Mouse (Mus musculus) intestine, postnatal 0 days (tissue): Measurements from ENCODE around the gene Gm19935. TPM values are rescaled to one million over a fixed set of nuclear protein-coding genes. Genes with fewer than 3 reads are reported as not detected.

Experiments used
- ATAC-seq: fragments of 200-750 bp; cut with Nextera tagmentation; 2 replicates; pipeline ENCODE4 v1.8.0; 2017; ENCODE audit warnings: mild to moderate bottlenecking, moderate TSS enrichment, moderate library complexity
- H3K27ac ChIP-seq: fragments of 300-500 bp; sonication (generic); 2 replicates; pipeline ENCODE4 v1.5.1; 2014; ENCODE audit warnings: mild to moderate bottlenecking, low read depth, low read length, moderate library complexity
- H3K27me3 ChIP-seq: fragments of 300-500 bp; sonication (generic); replicated peaks from 2 replicates; pipeline ENCODE4 v1.6.1; 2014; ENCODE audit warnings: low read length, mixed read lengths; ENCODE audit not compliant: control insufficient read depth, insufficient read depth
- H3K36me3 ChIP-seq: fragments of 300-500 bp; sonication (generic); 2 replicates; pipeline ENCODE4 v1.6.1; 2014; ENCODE audit warnings: mild to moderate bottlenecking, moderate library complexity; ENCODE audit not compliant: control insufficient read depth, insufficient read depth
- H3K4me1 ChIP-seq: fragments of 300-500 bp; sonication (generic); replicated peaks from 2 replicates; pipeline ENCODE4 v1.6.1; 2014; ENCODE audit warnings: antibody characterized with exemption, low read length, mixed read lengths; ENCODE audit not compliant: control insufficient read depth, insufficient read depth
- H3K4me2 ChIP-seq: fragments of 300-500 bp; sonication (generic); replicated peaks from 2 replicates; pipeline ENCODE4 v1.6.1; 2014; ENCODE audit warnings: low read depth, mild to moderate bottlenecking, moderate library complexity
- H3K4me3 ChIP-seq: fragments of 300-500 bp; sonication (generic); 2 replicates; pipeline ENCODE4 v1.5.1; 2014; ENCODE audit warnings: low read depth, low read length
- H3K9ac ChIP-seq: fragments of 300-500 bp; sonication (generic); 2 replicates; pipeline ENCODE4 v1.6.1; 2014; ENCODE audit warnings: mild to moderate bottlenecking, low read depth, low read length
- H3K9me3 ChIP-seq: fragments of 300-500 bp; sonication (generic); 2 replicates; pipeline ENCODE4 v1.6.1; 2016; ENCODE audit warnings: mixed run types; ENCODE audit not compliant: control insufficient read depth
- CTCF ChIP-seq: sonication (generic); IDR thresholded peaks from 2 replicates; pipeline ENCODE4 v1.5.1; 2016; ENCODE audit warnings: low read depth, mild to moderate bottlenecking, control low read depth, antibody characterized with exemption, moderate library complexity
- WGBS: fragments of 180-500 bp; shearing (Covaris S2); extraction: QIAGEN DNeasy Blood & Tissue Kit; methylation state at CpG from one replicate; pipeline ENCODE4 v1.1.7; 2014; 5-methylcytosine and 5-hydroxymethylcytosine counted together
- microRNA-seq: library from miRNA; unstranded; fragments of <30 nt; microRNA quantifications from one replicate; pipeline ENCODE4, GENCODE M21; 2016
- polyA plus RNA-seq: library from polyadenylated mRNA; unstranded; fragments of >200 nt; fragmentation: Nextera tagmentation; extraction: Ambion mirVana; gene quantifications from 2 replicates; pipeline ENCODE4 v1.2.1, GENCODE M21; 2015

The Gm19935 gene
- polyA plus RNA-seq, 1 experiment from 2014 or later = not detected

- no peak overlapping the region for H3K27ac ChIP-seq
- WGBS = 59% methylated on average over 5 of the region's 5 CpGs
Measured at GRCm38 (mm10) chr8:90799473-90799872, 17.7 kb downstream of the Gm19935 start.

GRCm38 (mm10) chr8:90794990-90795861 lies 22.0 kb downstream of the Gm19935 start:
- peaks cover 2% of the 10 kb centered on the region; the same call in 1 of the 2 replicates for H3K4me1 ChIP-seq
- peak; percentile 74 for ATAC-seq
- H3K27ac ChIP-seq = no peak overlapping the region
- no peak overlapping the region for H3K9ac ChIP-seq
- H3K4me3 ChIP-seq = peak overlapping the region; percentile 35
- peak overlapping the region; percentile 65 for H3K4me2 ChIP-seq
- H3K36me3 ChIP-seq = no peaks in the 10 kb centered on the region
- WGBS = 11% methylated on average over 12 of the region's 12 CpGs
- no peaks in the 10 kb centered on the region for H3K27me3 ChIP-seq
- peak; percentile 82 for TF ChIP-seq CTCF
- H3K9me3 ChIP-seq = no peaks in the 10 kb centered on the region

More at GRCm38 (mm10) chr8:90799473-90799872, 17.7 kb downstream of the Gm19935 start:
- Histone ChIP-seq H3K9me3 (0 out of 2 replicates have a peak, but pooled peaks cover 2% of the 10 kb centered on the region), H3K9ac (no peak overlapping the region), H3K4me3 (no peak overlapping the region), H3K36me3 (no peaks in the 10 kb centered on the region), H3K4me1 (peaks cover 2% of the 10 kb centered on the region; the same call in 1 of the 2 replicates), H3K4me2 (no peak overlapping the region), H3K27me3 (no peaks in the 10 kb centered on the region)
- no peak for ATAC-seq
- TF ChIP-seq CTCF = no peak

- WGBS = 8% methylated on average over 3 of the region's 3 CpGs
- no peaks in the 10 kb centered on the region for H3K27me3 ChIP-seq
Measured at GRCm38 (mm10) chr8:90793710-90794109, 23.5 kb downstream of the Gm19935 start.

DNA sequence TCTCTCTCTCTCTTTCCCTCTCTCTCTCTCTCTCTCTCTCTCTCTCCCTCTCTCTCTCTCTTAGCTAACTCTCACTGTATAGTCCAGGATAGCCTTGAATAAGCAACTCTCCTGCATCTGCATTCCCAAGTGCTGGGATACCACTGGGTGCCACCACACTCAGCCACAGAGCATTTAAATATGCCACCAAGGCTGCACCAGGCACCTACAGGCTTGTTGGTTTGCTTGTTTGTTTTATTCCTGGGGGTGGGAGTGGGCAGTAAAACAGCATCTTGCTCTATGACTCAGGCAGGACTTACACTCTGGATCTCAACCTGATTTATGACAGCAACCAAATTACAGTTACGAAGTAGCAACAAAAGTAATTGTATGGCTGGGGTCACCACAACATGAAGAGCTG lies 25.6 kb downstream of the Gm19935 start:
- H3K36me3 ChIP-seq = no peaks in the 10 kb centered on the region
- H3K4me1 ChIP-seq = peaks cover 2% of the 10 kb centered on the region; the same call in 1 of the 2 replicates
- TF ChIP-seq CTCF = no peak
- ATAC-seq = no peak
- no peaks in the 10 kb centered on the region for H3K27me3 ChIP-seq
- no peak overlapping the region for H3K4me3 ChIP-seq
- H3K9ac ChIP-seq = no peak overlapping the region
- H3K9me3 ChIP-seq = no peaks in the 10 kb centered on the region
- H3K4me2 ChIP-seq = no peak overlapping the region
- WGBS = 97% methylated on average over 1 of the region's 1 CpGs
- H3K27ac ChIP-seq = no peak overlapping the region

More at GRCm38 (mm10) chr8:90793710-90794109, 23.5 kb downstream of the Gm19935 start:
- Histone ChIP-seq H3K4me1 (peaks cover 2% of the 10 kb centered on the region; the same call in 1 of the 2 replicates), H3K9me3 (no peaks in the 10 kb centered on the region), H3K36me3 (no peaks in the 10 kb centered on the region), H3K4me2 (no peak overlapping the region), H3K27ac (no peak overlapping the region), H3K9ac (no peak overlapping the region), H3K4me3 (no peak overlapping the region)
- peak; percentile 92 for TF ChIP-seq CTCF
- no peak for ATAC-seq

GRCm38 (mm10) chr8:90769791-90770190 lies 47.4 kb downstream of the Gm19935 start:
- Histone ChIP-seq H3K9me3 (no peaks in the 10 kb centered on the region), H3K4me1 (no peaks in the 10 kb centered on the region), H3K27ac (no peak overlapping the region), H3K36me3 (no peaks in the 10 kb centered on the region), H3K9ac (no peak overlapping the region), H3K4me2 (no peak overlapping the region), H3K27me3 (no peaks in the 10 kb centered on the region), H3K4me3 (no peak overlapping the region)
- 78% methylated on average over 5 of the region's 5 CpGs for WGBS
- no peak for TF ChIP-seq CTCF
- no peak for ATAC-seq

Small RNAs within 50 kb of the gene (microRNA-seq; reads per million reads assigned to microRNA genes)
- not detected for gene Gm44382

Other genes with a start within 250 kb of the Gm19935 start
- 234 and 236 TPM in 2 replicates for gene Chd9, start 11.0 kb upstream of the Gm19935 start, polyA plus RNA-seq